Mouse (Mus musculus): ENCODE data around the gene Lpin3. TPM values are rescaled to one million over a fixed set of nuclear protein-coding genes. Genes with fewer than 3 reads are reported as not detected.

Lpin3 gene
- polyA plus RNA-seq (2017; shearing (Covaris generic)): 0.93 TPM

GRCm38 (mm10) chr2:160880453-160881195 lies at the start of gene Lpin3:
TSS of gene Lpin3 (plus strand) at chr2:160880670.

GRCm38 (mm10) chr2:160872890-160873382 lies 7.5 kb upstream of the Lpin3 start, which contains the start of gene Zhx3:
TSS of gene Zhx3 (minus strand) at chr2:160872998.

DNA sequence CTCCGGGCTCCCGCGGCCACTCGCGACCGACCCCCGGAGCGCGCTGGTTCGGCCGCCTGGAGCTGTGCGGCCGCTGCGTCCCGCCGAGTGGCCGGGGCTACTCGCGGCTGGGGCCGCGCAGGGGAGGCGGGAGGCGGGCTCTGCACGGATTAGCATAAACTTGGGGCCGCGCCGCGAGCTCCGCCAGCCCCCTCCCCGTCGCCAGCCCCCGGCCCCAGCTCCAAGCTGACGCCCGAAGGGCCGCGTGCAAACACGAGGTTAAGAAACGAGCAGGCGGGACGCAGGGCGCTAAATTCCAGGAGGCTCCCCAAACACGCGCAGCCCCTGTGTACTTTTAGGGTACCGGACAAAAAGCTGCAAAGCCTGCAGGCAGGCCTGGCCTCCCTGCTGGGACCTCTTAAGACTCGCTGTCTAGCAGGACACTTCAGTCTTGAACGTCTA lies 31.8 kb downstream of the Lpin3 start, which contains the start of gene Emilin3:
Gene Emilin3 (minus strand): TSS at position 98 of the 441 bp plus-strand sequence.

Other genes with a start within 250 kb of the Lpin3 start
- gene Top1, start 234.8 kb upstream of the Lpin3 start, polyA plus RNA-seq (2017; shearing (Covaris generic)): 90.2 TPM
- gene Plcg1, start 149.4 kb upstream of the Lpin3 start, polyA plus RNA-seq (2017; shearing (Covaris generic)): 142 TPM
- gene Zhx3, start 7.7 kb upstream of the Lpin3 start, polyA plus RNA-seq (2017; shearing (Covaris generic)): 7.8 TPM
- gene Emilin3, start 31.7 kb downstream of the Lpin3 start, polyA plus RNA-seq (2017; shearing (Covaris generic)): not detected
- gene Chd6, start 228.4 kb downstream of the Lpin3 start, polyA plus RNA-seq (2017; shearing (Covaris generic)): 49.1 TPM

All from effector memory CD4-positive, alpha-beta T cell, adult 7 months (primary cell).